Mouse (Mus musculus) cortical plate, adult 2 months (tissue): Measurements from ENCODE around the gene Cers6.

Source experiments
- CTCF ChIP-seq: fragments of 200-500 bp; IDR thresholded peaks from 2 replicates; pipeline ENCODE4 v1.5.1; 2011; ENCODE audit warnings: mild to moderate bottlenecking, control low read depth, low read length; ENCODE audit not compliant: insufficient read depth; ENCODE audit errors: extremely low read depth
- POLR2A ChIP-seq: fragments of 200-500 bp; IDR thresholded peaks from 2 replicates; pipeline ENCODE4 v1.6.1; 2011; ENCODE audit warnings: mild to moderate bottlenecking, low read length, control low read depth; ENCODE audit not compliant: insufficient read depth; ENCODE audit errors: extremely low read depth

DNA sequence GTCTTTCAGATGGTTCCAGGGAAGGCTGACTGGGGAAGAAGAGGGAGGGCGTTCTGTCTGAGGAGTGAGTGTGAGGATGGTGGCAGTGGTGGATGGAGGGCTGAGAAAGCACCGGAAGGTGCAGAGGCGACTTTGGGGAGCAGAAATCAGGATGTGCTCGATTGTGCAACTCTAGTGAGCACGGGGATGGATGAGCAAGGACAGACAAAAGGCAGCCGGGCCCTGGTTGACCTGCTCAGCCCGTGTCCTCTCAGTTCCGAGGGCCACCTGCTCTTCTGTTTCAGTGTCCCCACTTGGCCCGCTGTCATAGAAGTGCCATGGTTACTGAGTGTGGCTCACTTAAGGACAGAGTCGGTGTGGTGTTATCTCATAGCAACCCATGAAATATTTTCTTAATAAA lies 99.4 kb downstream of the Cers6 start:
- TF ChIP-seq POLR2A = no peak
- TF ChIP-seq CTCF = no peak
